Mouse (Mus musculus): ENCODE data around the gene Olfr56. TPM values are rescaled to one million over a fixed set of nuclear protein-coding genes. Genes with fewer than 3 reads are reported as not detected.

Gene Olfr56
- total and polyA plus RNA-seq, 2 experiments from 2014 or later = 1.7 TPM; not detected in 1

DNA sequence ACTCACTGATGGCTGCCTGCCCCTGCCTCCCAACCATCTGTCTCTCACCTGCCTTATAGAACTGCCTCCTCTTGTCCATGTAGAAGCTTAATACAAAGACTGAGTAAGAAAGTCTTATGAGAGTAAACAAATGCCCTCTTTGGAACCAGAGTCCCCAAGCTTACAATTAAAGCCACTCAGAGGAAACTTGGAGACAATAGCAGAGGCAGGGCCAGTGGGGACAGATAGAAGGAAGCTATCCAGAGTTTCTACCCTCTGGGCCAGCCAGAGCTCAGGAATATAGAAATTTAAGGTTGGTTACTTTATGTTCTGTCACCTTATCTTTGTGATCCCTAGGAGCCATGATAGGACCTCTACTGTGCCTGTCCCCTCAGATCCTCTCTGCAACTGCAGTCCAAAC is 136.1 kb downstream of the Olfr56 start, which contains the start of gene Olfr1396:
Gene Olfr1396 (minus strand): TSS at position 101 of the 400 bp plus-strand sequence.
- ATAC-seq (ENCODE audit: insufficient read depth, low read depth) (no peak), DNase-seq (ENCODE audit: low spot score) (no peak)
- Histone ChIP-seq H3K9me3 (replicated peaks; ENCODE audit: control insufficient read depth, low read length) (no peaks in the 10 kb centered on the region), H3K27ac (ENCODE audit: low read depth) (peak within 1 kb of the TSS; percentile 73), H3K9ac (replicated peaks; ENCODE audit: low read depth, low read length) (no peak within 1 kb of the TSS), H3K36me3 (replicated peaks; ENCODE audit: control insufficient read depth, insufficient read depth, low read length) (no peaks in the 10 kb centered on the region), H3K4me3 (ENCODE audit: low read depth, low read length) (no peak within 1 kb of the TSS), H3K4me1 (ENCODE audit: control insufficient read depth, insufficient read depth) (no peaks in the 10 kb centered on the region), H3K27me3 (ENCODE audit: control insufficient read depth, insufficient read depth, low read length) (no peaks in the 10 kb centered on the region), H3K4me2 (ENCODE audit: low read depth, low read length) (no peak within 1 kb of the TSS)
- TF ChIP-seq EP300 (IDR thresholded peaks at IDR 0.05; ENCODE audit: low read depth) (no peak), CTCF (IDR thresholded peaks at IDR 0.05; ENCODE audit: low read depth) (no peak)

GRCm38 (mm10) chr11:49119635-49120034 is 140.9 kb downstream of the Olfr56 start:
- no peak overlapping the region for H3K4me2 ChIP-seq (ENCODE audit: low read depth, low read length)
- ATAC-seq (ENCODE audit: insufficient read depth, low read depth) (no peak), DNase-seq (ENCODE audit: low spot score) (no peak)
- no peaks in the 10 kb centered on the region for H3K27me3 ChIP-seq (ENCODE audit: control insufficient read depth, insufficient read depth, low read length)
- 58% methylated on average over 3 of the region's 3 CpGs for WGBS
- H3K4me3 ChIP-seq (ENCODE audit: low read depth, low read length) = no peak overlapping the region
- H3K36me3 ChIP-seq (replicated peaks; ENCODE audit: control insufficient read depth, insufficient read depth, low read length) = no peaks in the 10 kb centered on the region
- TF ChIP-seq CTCF (IDR thresholded peaks at IDR 0.05; ENCODE audit: low read depth) = no peak
- no peak for TF ChIP-seq EP300 (IDR thresholded peaks at IDR 0.05; ENCODE audit: low read depth)
- H3K27ac ChIP-seq (ENCODE audit: low read depth) = no peak overlapping the region
- H3K9ac ChIP-seq (replicated peaks; ENCODE audit: low read depth, low read length) = no peak overlapping the region
- H3K9me3 ChIP-seq (replicated peaks; ENCODE audit: control insufficient read depth, low read length) = no peaks in the 10 kb centered on the region
- no peaks in the 10 kb centered on the region for H3K4me1 ChIP-seq (ENCODE audit: control insufficient read depth, insufficient read depth)

- Histone ChIP-seq H3K4me1 (ENCODE audit: control insufficient read depth, insufficient read depth) (no peaks in the 10 kb centered on the region), H3K27me3 (ENCODE audit: control insufficient read depth, insufficient read depth, low read length) (no peaks in the 10 kb centered on the region), H3K4me3 (ENCODE audit: low read depth, low read length) (no peak overlapping the region), H3K4me2 (ENCODE audit: low read depth, low read length) (no peak overlapping the region), H3K9me3 (replicated peaks; ENCODE audit: control insufficient read depth, low read length) (no peaks in the 10 kb centered on the region), H3K36me3 (replicated peaks; ENCODE audit: control insufficient read depth, insufficient read depth, low read length) (no peaks in the 10 kb centered on the region), H3K27ac (ENCODE audit: low read depth) (no peak overlapping the region), H3K9ac (replicated peaks; ENCODE audit: low read depth, low read length) (no peak overlapping the region)
- ATAC-seq (ENCODE audit: insufficient read depth, low read depth) = no peak
- DNase-seq (ENCODE audit: low spot score) = no peak
- WGBS = 82% methylated on average over 2 of the region's 2 CpGs
- TF ChIP-seq CTCF (IDR thresholded peaks at IDR 0.05; ENCODE audit: low read depth) = no peak
- no peak for TF ChIP-seq EP300 (IDR thresholded peaks at IDR 0.05; ENCODE audit: low read depth)
These were observed 145.5 kb downstream of the Olfr56 start for GRCm38 (mm10) chr11:49124169-49124568.

DNA sequence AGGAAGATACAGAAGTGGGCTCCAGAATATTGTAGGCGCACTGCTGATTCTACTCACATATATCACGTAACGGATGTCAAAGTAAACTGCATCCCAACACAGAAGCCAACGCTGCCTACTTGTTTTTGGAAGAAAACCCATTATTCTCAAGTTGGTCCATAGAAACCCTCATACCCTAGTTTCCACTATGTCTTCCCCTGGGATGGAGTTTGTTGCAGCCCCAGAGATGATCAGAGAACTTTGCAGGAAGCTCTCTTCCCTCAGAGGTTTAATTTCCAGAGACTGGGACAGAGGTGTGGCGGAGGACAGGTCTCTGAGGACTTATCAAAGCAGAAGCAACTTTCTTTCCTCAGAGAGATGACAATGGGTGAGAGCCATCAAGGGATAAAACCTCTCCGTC is 163.3 kb downstream of the Olfr56 start, which contains the start of gene Olfr1395:
Gene Olfr1395 (plus strand): TSS at position 301 of the 400 bp plus-strand sequence.
- WGBS = 83% methylated on average over 6 of the region's 6 CpGs

GRCm38 (mm10) chr11:49154077-49154476 is 175.4 kb downstream of the Olfr56 start, which contains the start of gene Olfr1394:
Gene Olfr1394 (plus strand): TSS chr11:49154377.
- H3K27me3 ChIP-seq (ENCODE audit: control insufficient read depth, insufficient read depth, low read length) = no peaks in the 10 kb centered on the region
- no peak for TF ChIP-seq CTCF (IDR thresholded peaks at IDR 0.05; ENCODE audit: low read depth)
- TF ChIP-seq EP300 (IDR thresholded peaks at IDR 0.05; ENCODE audit: low read depth) = no peak

More for the DNA sequence above, 163.3 kb downstream of the Olfr56 start, which contains the start of gene Olfr1395:
- TF ChIP-seq CTCF (IDR thresholded peaks at IDR 0.05; ENCODE audit: low read depth) = no peak
- no peak for TF ChIP-seq EP300 (IDR thresholded peaks at IDR 0.05; ENCODE audit: low read depth)
- H3K4me2 ChIP-seq (ENCODE audit: low read depth, low read length) = no peak within 1 kb of the TSS
- H3K9me3 ChIP-seq (replicated peaks; ENCODE audit: control insufficient read depth, low read length) = no peaks in the 10 kb centered on the region
- no peak within 1 kb of the TSS for H3K9ac ChIP-seq (replicated peaks; ENCODE audit: low read depth, low read length)
- no peaks in the 10 kb centered on the region for H3K36me3 ChIP-seq (replicated peaks; ENCODE audit: control insufficient read depth, insufficient read depth, low read length)
- H3K4me3 ChIP-seq (ENCODE audit: low read depth, low read length) = no peak within 1 kb of the TSS
- no peaks in the 10 kb centered on the region for H3K27me3 ChIP-seq (ENCODE audit: control insufficient read depth, insufficient read depth, low read length)
- ATAC-seq (ENCODE audit: insufficient read depth, low read depth) (no peak), DNase-seq (ENCODE audit: low spot score) (no peak)
- no peak within 1 kb of the TSS for H3K27ac ChIP-seq (ENCODE audit: low read depth)
- no peaks in the 10 kb centered on the region for H3K4me1 ChIP-seq (ENCODE audit: control insufficient read depth, insufficient read depth)

More at GRCm38 (mm10) chr11:49154077-49154476, 175.4 kb downstream of the Olfr56 start, which contains the start of gene Olfr1394:
- no peaks in the 10 kb centered on the region for H3K36me3 ChIP-seq (replicated peaks; ENCODE audit: control insufficient read depth, insufficient read depth, low read length)
- H3K27ac ChIP-seq (ENCODE audit: low read depth) = no peak within 1 kb of the TSS
- DNase-seq (ENCODE audit: low spot score) (no peak), ATAC-seq (ENCODE audit: insufficient read depth, low read depth) (no peak)
- H3K4me1 ChIP-seq (ENCODE audit: control insufficient read depth, insufficient read depth) = no peaks in the 10 kb centered on the region
- no peak within 1 kb of the TSS for H3K4me2 ChIP-seq (ENCODE audit: low read depth, low read length)
- no peak within 1 kb of the TSS for H3K9ac ChIP-seq (replicated peaks; ENCODE audit: low read depth, low read length)
- no peaks in the 10 kb centered on the region for H3K9me3 ChIP-seq (replicated peaks; ENCODE audit: control insufficient read depth, low read length)
- WGBS = 60% methylated on average over 1 of the region's 1 CpGs
- H3K4me3 ChIP-seq (ENCODE audit: low read depth, low read length) = no peak within 1 kb of the TSS
